ENCODE assay signal across 17 mouse cellular contexts in the genomic region with DNA sequence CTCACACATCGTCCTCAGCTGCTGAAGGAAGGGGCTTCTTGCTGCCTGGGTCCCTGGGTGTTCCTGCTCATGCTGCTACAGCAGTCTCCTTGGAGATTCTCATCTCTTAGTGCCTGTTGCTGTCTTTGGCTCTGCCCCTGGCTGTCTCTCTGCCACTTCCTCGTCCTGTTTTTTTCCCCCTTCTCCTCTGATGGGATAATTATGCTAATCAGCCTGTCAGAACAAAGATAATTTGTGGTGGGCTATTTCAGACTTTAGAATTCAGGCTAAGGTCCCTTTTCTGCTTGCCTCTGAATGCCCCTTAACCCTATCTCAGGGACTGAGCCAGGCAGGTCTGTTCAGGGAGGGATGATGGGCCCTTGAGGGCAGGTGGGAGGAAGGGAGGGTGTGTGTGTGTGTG.
A peak's percentile ranks its signal among the peaks of the same experiment; 100 is the strongest.
DNase-seq lines count a peak whose midpoint lies in the region; ATAC-seq and TF ChIP-seq lines count a peak whose summit lies in the region.
"Had no signal": no experiment of that assay in that cellular context is flagged by ENCODE, and none has a peak within 500 bp of the region (broad histone marks: within the 10 kb centered on the region; RNA-seq: fewer than 3 reads in every experiment).

No protein-coding gene starts in this region.

- H3K4me3 ChIP-seq in forebrain, embryonic 10.5 days: no peak overlapping the region
- no peak overlapping the region for H3K4me3 ChIP-seq in forebrain, embryonic 11.5 days (ENCODE audit: low read depth, low read length)
- no peak overlapping the region for H3K4me3 ChIP-seq in midbrain, postnatal 0 days (ENCODE audit: low read depth, low read length)
- H3K4me3 ChIP-seq in midbrain, embryonic 16.5 days (ENCODE audit: low read depth, low read length): no peak overlapping the region
- no peak overlapping the region for H3K4me3 ChIP-seq in forebrain, embryonic 13.5 days
- no peak overlapping the region for H3K4me3 ChIP-seq in forebrain, postnatal 0 days (ENCODE audit: low read depth, low read length)
- H3K4me3 ChIP-seq: embryonic facial prominence, embryonic 13.5 days; heart, embryonic 12.5 days; hindbrain, embryonic 12.5 days; intestine, embryonic 15.5 days had no signal

- 34% methylated on average over 2 of the region's 2 CpGs for WGBS in forebrain, embryonic 10.5 days
- WGBS in forebrain, embryonic 11.5 days: 28% methylated on average over 2 of the region's 2 CpGs
- 14% methylated on average over 2 of the region's 2 CpGs for WGBS in midbrain, postnatal 0 days
- WGBS in midbrain, embryonic 16.5 days: 14% methylated on average over 2 of the region's 2 CpGs
- WGBS in forebrain, embryonic 13.5 days: 11% methylated on average over 2 of the region's 2 CpGs
- WGBS in forebrain, postnatal 0 days: 9% methylated on average over 2 of the region's 2 CpGs

- no peaks in the 10 kb centered on the region for H3K36me3 ChIP-seq in forebrain, embryonic 10.5 days (replicated peaks)
- H3K36me3 ChIP-seq in forebrain, embryonic 11.5 days (ENCODE audit: control insufficient read depth, insufficient read depth, low read length): no peaks in the 10 kb centered on the region
- no peaks in the 10 kb centered on the region for H3K36me3 ChIP-seq in midbrain, postnatal 0 days (ENCODE audit: insufficient read depth, low read length)
- H3K36me3 ChIP-seq in midbrain, embryonic 16.5 days (ENCODE audit: control insufficient read depth, insufficient read depth, low read length): no peaks in the 10 kb centered on the region
- H3K36me3 ChIP-seq in forebrain, embryonic 13.5 days (ENCODE audit: poor library complexity, severe bottlenecking): no peaks in the 10 kb centered on the region
- H3K36me3 ChIP-seq in forebrain, postnatal 0 days (ENCODE audit: insufficient read depth): no peaks in the 10 kb centered on the region
- H3K36me3 ChIP-seq: embryonic facial prominence, embryonic 13.5 days; heart, embryonic 12.5 days; hindbrain, embryonic 12.5 days; intestine, embryonic 15.5 days had no signal

- DNase-seq in forebrain, embryonic 10.5 days (ENCODE audit: extremely low spot score, low spot score): no peak
- DNase-seq in forebrain, embryonic 11.5 days (ENCODE audit: low spot score): no peak
- DNase-seq in midbrain, postnatal 0 days (ENCODE audit: low spot score): no peak
- peak; percentile 43 for DNase-seq in forebrain, postnatal 0 days
- DNase-seq in gastrocnemius, postnatal 4 days (ENCODE audit: low spot score in 2 of 2): no peak
- DNase-seq: adrenal gland, postnatal 10 days; B cell, adult 2 months; cerebellum, adult 18-20 months; cerebellum, adult 9-11 months; cerebellum, postnatal 36 days; gastrocnemius, postnatal 10 days had no signal

- no peak for TF ChIP-seq CTCF in midbrain, postnatal 0 days (IDR thresholded peaks at IDR 0.05)
- TF ChIP-seq CTCF in forebrain, postnatal 0 days (IDR thresholded peaks at IDR 0.05; ENCODE audit: low read depth): no peak

- H3K27me3 ChIP-seq in forebrain, embryonic 10.5 days (ENCODE audit: poor library complexity, severe bottlenecking): peaks cover 34% of the 10 kb centered on the region
- H3K27me3 ChIP-seq in forebrain, embryonic 11.5 days (ENCODE audit: control insufficient read depth, insufficient read depth, low read length): no peaks in the 10 kb centered on the region
- no peaks in the 10 kb centered on the region for H3K27me3 ChIP-seq in midbrain, postnatal 0 days (ENCODE audit: insufficient read depth, low read length)
- H3K27me3 ChIP-seq in midbrain, embryonic 16.5 days (ENCODE audit: control insufficient read depth, insufficient read depth, low read depth, low read length): no peaks in the 10 kb centered on the region
- H3K27me3 ChIP-seq in forebrain, embryonic 13.5 days: peaks cover 11% of the 10 kb centered on the region; the same call in 1 of the 2 replicates
- H3K27me3 ChIP-seq in forebrain, postnatal 0 days (ENCODE audit: insufficient read depth, low read length): no peaks in the 10 kb centered on the region
- H3K27me3 ChIP-seq: hindbrain, embryonic 12.5 days had no signal

- no peak overlapping the region for H3K9ac ChIP-seq in forebrain, embryonic 11.5 days (ENCODE audit: low read length)
- 0 out of 2 replicates have a peak overlapping the region, but pooled peaks have one; percentile 19 for H3K9ac ChIP-seq in midbrain, postnatal 0 days (replicated peaks; ENCODE audit: low read length, poor library complexity, severe bottlenecking)
- H3K9ac ChIP-seq in midbrain, embryonic 16.5 days (ENCODE audit: low read depth, low read length): no peak overlapping the region
- no peak overlapping the region for H3K9ac ChIP-seq in forebrain, embryonic 13.5 days
- H3K9ac ChIP-seq in forebrain, postnatal 0 days: no peak overlapping the region
- H3K9ac ChIP-seq: embryonic facial prominence, embryonic 13.5 days; heart, embryonic 12.5 days; hindbrain, embryonic 12.5 days; intestine, embryonic 15.5 days had no signal

- H3K4me1 ChIP-seq in forebrain, embryonic 10.5 days: peaks cover 59% of the 10 kb centered on the region
- H3K4me1 ChIP-seq in forebrain, embryonic 11.5 days (replicated peaks; ENCODE audit: control insufficient read depth, insufficient read depth, low read length): peaks cover 12% of the 10 kb centered on the region; the same call in 1 of the 2 replicates
- peaks cover 5% of the 10 kb centered on the region; the same call in 1 of the 2 replicates for H3K4me1 ChIP-seq in midbrain, postnatal 0 days (ENCODE audit: insufficient read depth, low read length)
- peaks cover 15% of the 10 kb centered on the region for H3K4me1 ChIP-seq in midbrain, embryonic 16.5 days (ENCODE audit: control insufficient read depth, insufficient read depth, low read length)
- peaks cover 63% of the 10 kb centered on the region for H3K4me1 ChIP-seq in forebrain, embryonic 13.5 days
- H3K4me1 ChIP-seq in forebrain, postnatal 0 days (ENCODE audit: insufficient read depth): 0 out of 2 replicates have a peak, but pooled peaks cover 10% of the 10 kb centered on the region

- H3K9me3 ChIP-seq in forebrain, embryonic 10.5 days: no peaks in the 10 kb centered on the region
- no peaks in the 10 kb centered on the region for H3K9me3 ChIP-seq in forebrain, embryonic 11.5 days (ENCODE audit: control insufficient read depth, low read length)
- no peaks in the 10 kb centered on the region for H3K9me3 ChIP-seq in midbrain, postnatal 0 days (ENCODE audit: low read length)
- no peaks in the 10 kb centered on the region for H3K9me3 ChIP-seq in midbrain, embryonic 16.5 days (replicated peaks; ENCODE audit: control insufficient read depth, low read length, poor library complexity, severe bottlenecking)
- H3K9me3 ChIP-seq in forebrain, embryonic 13.5 days (replicated peaks): no peaks in the 10 kb centered on the region
- no peaks in the 10 kb centered on the region for H3K9me3 ChIP-seq in forebrain, postnatal 0 days (ENCODE audit: low read length)
- H3K9me3 ChIP-seq: embryonic facial prominence, embryonic 13.5 days; heart, embryonic 12.5 days; hindbrain, embryonic 12.5 days; intestine, embryonic 15.5 days had no signal

- no peak overlapping the region for H3K4me2 ChIP-seq in forebrain, embryonic 11.5 days (ENCODE audit: low read depth, low read length, severe bottlenecking)
- H3K4me2 ChIP-seq in midbrain, postnatal 0 days (ENCODE audit: low read depth, low read length, poor library complexity, severe bottlenecking): no peak overlapping the region
- H3K4me2 ChIP-seq in midbrain, embryonic 16.5 days (ENCODE audit: low read length): no peak overlapping the region
- H3K4me2 ChIP-seq in forebrain, embryonic 13.5 days: no peak overlapping the region
- no peak overlapping the region for H3K4me2 ChIP-seq in forebrain, postnatal 0 days (ENCODE audit: low read depth)
- H3K4me2 ChIP-seq: embryonic facial prominence, embryonic 13.5 days; heart, embryonic 12.5 days; hindbrain, embryonic 12.5 days; intestine, embryonic 15.5 days had no signal

- peak overlapping the region; percentile 30; the same call in 1 of the 2 replicates for H3K27ac ChIP-seq in forebrain, embryonic 10.5 days
- no peak overlapping the region for H3K27ac ChIP-seq in forebrain, embryonic 11.5 days (ENCODE audit: low read depth, low read length)
- no peak overlapping the region for H3K27ac ChIP-seq in midbrain, postnatal 0 days (ENCODE audit: low read depth, low read length)
- H3K27ac ChIP-seq in midbrain, embryonic 16.5 days (ENCODE audit: low read length): no peak overlapping the region
- peak overlapping the region; percentile 49; the same call in 1 of the 2 replicates for H3K27ac ChIP-seq in forebrain, embryonic 13.5 days
- 0 out of 2 replicates have a peak overlapping the region, but pooled peaks have one; percentile 0 for H3K27ac ChIP-seq in forebrain, postnatal 0 days (ENCODE audit: low read depth, low read length)
- H3K27ac ChIP-seq: embryonic facial prominence, embryonic 13.5 days; hindbrain, embryonic 12.5 days; intestine, embryonic 15.5 days had no signal

- ATAC-seq in forebrain, embryonic 11.5 days (replicated peaks; ENCODE audit: low FRiP score): no peak
- no peak for ATAC-seq in midbrain, postnatal 0 days (ENCODE audit: low FRiP score)
- no peak for ATAC-seq in midbrain, embryonic 16.5 days
- ATAC-seq in forebrain, embryonic 13.5 days: peak; percentile 58
- ATAC-seq in forebrain, postnatal 0 days: peak; percentile 67
- ATAC-seq: intestine, embryonic 15.5 days had no signal

Comparison
In these comparisons a context has a peak if more than half of its experiments do, and no peak if none do; other contexts are left out.
1. H3K27ac ChIP-seq: peak in forebrain, embryonic 10.5 days (single experiment), forebrain, embryonic 13.5 days (single experiment) and forebrain, postnatal 0 days (single experiment); none in forebrain, embryonic 11.5 days (single experiment), midbrain, postnatal 0 days (single experiment) and midbrain, embryonic 16.5 days (single experiment).
2. ATAC-seq: peak in forebrain, embryonic 13.5 days (single experiment) and forebrain, postnatal 0 days (single experiment); none in forebrain, embryonic 11.5 days (single experiment), midbrain, postnatal 0 days (single experiment) and midbrain, embryonic 16.5 days (single experiment).